ENCODE assay signal across 7 mouse cellular contexts in genomic region chr8:83089336-83089986, GRCm38 (mm10).
DNase-seq lines count a peak whose midpoint lies in the region; ATAC-seq and TF ChIP-seq lines count a peak whose summit lies in the region.

No protein-coding gene starts in this region.

- no peaks in the 10 kb centered on the region for H3K27me3 ChIP-seq in limb, embryonic 11.5 days (ENCODE audit: control insufficient read depth, insufficient read depth, low read length)

- peak; percentile 83 for DNase-seq in ZHBTc4 (ENCODE audit: low read depth, low spot score)
- DNase-seq in cerebellum, adult 9-10 months, result peak; percentile 93
- DNase-seq in gastrocnemius, adult 2 months, result peak; percentile 87
- DNase-seq in kidney, adult 8-10 months, result peak; percentile 61 to 85
- peak; percentile 95 for DNase-seq in limb, embryonic 11.5 days (ENCODE audit: low spot score)
- DNase-seq in spleen, postnatal 36 days (ENCODE audit: low spot score in 2 of 2), result peak; percentile 68 to 75

- no peaks in the 10 kb centered on the region for H3K36me3 ChIP-seq in limb, embryonic 11.5 days (ENCODE audit: control insufficient read depth, insufficient read depth, low read length)

- peak; percentile 87 for TF ChIP-seq CTCF in gastrocnemius, adult 2 months (IDR thresholded peaks at IDR 0.05)

- intact Hi-C loops in gastrocnemius, adult 2 months (cut with DNase I), result loop anchor here (1.0 to 2.0 kb wide), 2 partner anchors 226 to 315 kb away; partner anchors contain the start of genes Rnf150 and Zfp330

- no peak overlapping the region for H3K4me3 ChIP-seq in gastrocnemius, adult 2 months
- H3K4me3 ChIP-seq in limb, embryonic 11.5 days (ENCODE audit: low read depth, low read length), result no peak overlapping the region

- H3K4me2 ChIP-seq in limb, embryonic 11.5 days (ENCODE audit: low read depth, severe bottlenecking), result no peak overlapping the region

- H3K27ac ChIP-seq in gastrocnemius, adult 2 months, result no peak overlapping the region
- H3K27ac ChIP-seq in limb, embryonic 11.5 days (replicated peaks; ENCODE audit: low read depth, low read length), result no peak overlapping the region

- no peaks in the 10 kb centered on the region for H3K4me1 ChIP-seq in limb, embryonic 11.5 days (ENCODE audit: control insufficient read depth, insufficient read depth, low read length)

- 34% methylated on average over 10 of the region's 10 CpGs for WGBS in limb, embryonic 11.5 days

- no peaks in the 10 kb centered on the region for H3K9me3 ChIP-seq in limb, embryonic 11.5 days (ENCODE audit: control insufficient read depth, low read length)

- no peak overlapping the region for H3K9ac ChIP-seq in limb, embryonic 11.5 days (ENCODE audit: low read length)

- ATAC-seq in limb, embryonic 11.5 days (ENCODE audit: insufficient number of reproducible peaks, low FRiP score, low TSS enrichment, low read depth), result no peak
- peak; percentile 56; the same call in 1 of the 2 replicates for ATAC-seq in monocyte, adult 5-6 weeks (replicated peaks; ENCODE audit: insufficient number of reproducible peaks, low FRiP score, low TSS enrichment, poor library complexity, severe bottlenecking)
